Mouse (Mus musculus) pancreas, adult 10 weeks (tissue): ENCODE results near the gene Gm8677. TPM values are rescaled to one million over a fixed set of nuclear protein-coding genes. Genes with fewer than 3 reads are reported as not detected.

Experiments
- polyA plus RNA-seq: library from polyadenylated mRNA; stranded (reverse); fragments of 350-450 nt; fragmentation: Illumina TruSeq; extraction: RNeasy Lipid Tissue Mini Kit (QIAGEN cat#74804); gene quantifications from one replicate; pipeline ENCODE4 v1.2.3, GENCODE M21; 2015; ENCODE audit warnings: low read depth, low replicate concordance; ENCODE audit not compliant: insufficient read depth

Gene Gm8677
- polyA plus RNA-seq: not detected

GRCm38 (mm10) chr7:22534787-22535186, at the start of gene Gm8677:
TSS of gene Gm8677 (minus strand) at chr7:22534887.

DNA sequence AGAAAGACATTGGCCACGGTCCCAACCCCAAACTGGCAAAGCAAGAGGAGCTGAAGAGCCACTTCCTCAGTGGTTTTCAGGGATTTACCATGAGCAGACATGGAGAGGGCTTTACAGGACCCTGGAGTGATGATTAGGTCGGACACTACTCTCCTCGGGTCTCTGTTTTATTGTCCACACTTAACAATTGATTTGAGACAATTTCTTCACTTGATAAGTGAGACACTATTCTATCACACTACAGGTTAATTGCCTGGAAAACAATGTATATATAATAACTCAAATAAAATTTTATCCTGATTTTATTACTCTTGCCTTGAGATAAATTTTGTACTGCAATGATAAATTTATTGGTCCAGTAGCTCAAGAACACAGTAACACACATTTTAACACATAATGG, 30.6 kb upstream of the Gm8677 start, which contains the start of gene Gm4201:
Gene Gm4201 (minus strand): TSS at position 101 of the 400 bp plus-strand sequence.

DNA sequence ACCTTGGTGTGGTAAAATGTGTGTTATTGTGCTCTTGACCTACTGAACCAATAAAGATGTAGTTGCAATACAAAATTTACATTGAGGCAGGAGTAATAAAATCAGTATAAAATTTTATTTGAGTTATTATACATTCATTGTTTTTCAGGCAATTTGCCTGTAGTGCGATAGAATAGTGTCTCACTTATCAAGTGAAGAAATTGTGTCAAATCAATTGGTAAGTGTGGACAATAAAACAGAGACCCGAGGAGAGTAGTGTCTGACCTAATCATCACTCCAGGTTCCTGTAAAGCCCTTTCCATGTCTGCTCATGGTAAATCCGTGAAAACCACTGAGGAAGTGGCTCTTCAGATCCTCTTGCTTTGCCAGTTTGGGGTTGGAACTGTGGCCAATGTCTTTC, 12.0 kb downstream of the Gm8677 start, which contains the start of gene Vmn1r152:
Gene Vmn1r152 (plus strand): TSS at position 301 of the 400 bp plus-strand sequence.

DNA sequence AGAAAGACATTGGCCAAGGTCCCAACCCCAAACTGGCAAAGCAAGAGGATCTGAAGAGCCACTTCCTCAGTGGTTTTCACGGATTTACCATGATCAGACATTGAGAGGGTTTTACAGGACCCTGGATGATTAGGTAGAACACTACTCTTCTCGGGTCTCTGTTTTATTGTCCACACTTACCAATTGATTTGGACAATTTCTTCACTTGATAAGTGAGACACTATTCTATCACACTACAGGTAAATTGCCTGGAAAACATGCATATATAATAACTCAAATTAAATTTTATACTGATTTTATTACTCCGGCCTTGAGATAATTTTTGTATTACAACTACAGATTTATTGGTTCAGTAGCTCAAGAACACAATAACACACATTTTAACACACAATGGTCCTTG, 35.1 kb downstream of the Gm8677 start, which contains the start of gene Vmn1r151:
Gene Vmn1r151 (minus strand): TSS at position 101 of the 400 bp plus-strand sequence.

Other genes starting within 250 kb of the Gm8677 start
- not detected for gene Gm4187, start 205.2 kb downstream of the Gm8677 start, polyA plus RNA-seq
- gene Gm8660, start 163.8 kb downstream of the Gm8677 start, polyA plus RNA-seq: not detected
- not detected for gene Vmn1r148, start 121.3 kb downstream of the Gm8677 start, polyA plus RNA-seq
- not detected for gene Vmn1r149, start 96.7 kb downstream of the Gm8677 start, polyA plus RNA-seq
- not detected for gene Gm10665, start 70.8 kb downstream of the Gm8677 start, polyA plus RNA-seq
- not detected for gene Vmn1r151, start 35.2 kb downstream of the Gm8677 start, polyA plus RNA-seq
- not detected for gene Vmn1r152, start 11.9 kb downstream of the Gm8677 start, polyA plus RNA-seq
- not detected for gene Gm4201, start 30.5 kb upstream of the Gm8677 start, polyA plus RNA-seq
- gene Gm4565, start 53.2 kb upstream of the Gm8677 start, polyA plus RNA-seq: not detected
- not detected for gene Vmn1r155, start 123.1 kb upstream of the Gm8677 start, polyA plus RNA-seq
- not detected for gene Gm8693, start 157.4 kb upstream of the Gm8677 start, polyA plus RNA-seq
- not detected for gene Gm4567, start 184.8 kb upstream of the Gm8677 start, polyA plus RNA-seq
- not detected for gene Vmn1r157, start 226.8 kb upstream of the Gm8677 start, polyA plus RNA-seq